Mouse (Mus musculus): ENCODE measurements around the gene Zbtb22. TPM values are rescaled to one million over a fixed set of nuclear protein-coding genes. Genes with fewer than 3 reads are reported as not detected.

Zbtb22 gene
- polyA plus RNA-seq, 1 experiment: 134 TPM

DNA sequence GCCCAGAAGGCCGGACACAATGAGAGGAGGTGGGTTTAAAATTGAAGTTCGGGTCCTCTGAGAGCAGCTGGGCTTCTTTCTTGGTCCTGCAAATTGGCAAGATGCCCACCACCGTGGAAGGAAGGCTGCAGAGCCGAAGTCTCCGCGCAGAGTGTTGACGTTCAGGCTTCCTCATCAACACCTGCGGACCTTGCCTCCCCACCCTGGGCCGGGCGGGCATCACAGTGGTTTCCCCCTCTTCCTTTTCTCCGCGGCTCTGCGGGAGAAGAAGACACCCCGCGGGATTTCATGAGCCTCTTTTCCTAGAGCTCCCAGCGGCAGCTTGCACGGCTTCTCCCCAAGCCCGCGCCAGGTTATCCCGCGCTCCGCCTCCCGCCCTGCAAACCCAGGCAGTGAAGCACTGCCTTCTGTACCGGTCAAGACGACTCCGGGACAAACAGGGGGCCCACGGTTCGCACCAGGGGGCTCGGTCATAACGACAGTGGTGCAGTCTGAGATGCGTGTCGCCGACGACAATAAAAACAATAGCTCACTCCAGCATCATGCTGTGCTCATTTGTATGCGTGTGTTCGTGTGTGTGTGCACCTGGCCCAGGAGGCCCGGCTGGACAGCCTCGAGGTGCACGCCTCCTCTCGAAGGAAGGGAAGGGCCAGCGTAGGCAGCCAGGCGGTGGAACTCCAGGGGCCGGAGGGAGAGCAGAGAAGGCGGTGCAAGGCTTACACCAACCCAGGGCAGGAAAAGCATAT is 7.2 kb upstream of the Zbtb22 start:
- H3K27me3 ChIP-seq (ENCODE audit: control insufficient read depth, insufficient read depth, low read length): no peaks in the 10 kb centered on the region
- peaks cover 22% of the 10 kb centered on the region for H3K36me3 ChIP-seq (ENCODE audit: control insufficient read depth, insufficient read depth, low read length)
- under 1% methylated on average over 44 of the region's 44 CpGs for WGBS
- TF ChIP-seq POLR2A (IDR thresholded peaks at IDR 0.05; ENCODE audit: low read depth, low read length): no peak
- TF ChIP-seq CTCF (IDR thresholded peaks at IDR 0.05; ENCODE audit: extremely low read depth, insufficient read length, insufficient replicate concordance, low read depth, low read length): no peak
- H3K4me1 ChIP-seq (ENCODE audit: control insufficient read depth, insufficient read depth, insufficient read length, low read length): peaks cover 8% of the 10 kb centered on the region
- H3K27ac ChIP-seq (ENCODE audit: insufficient read depth, low read depth, low read length): peak overlapping the region; percentile 55
- H3K4me3 ChIP-seq (ENCODE audit: low read depth, low read length): peak overlapping the region; percentile 61

DNA sequence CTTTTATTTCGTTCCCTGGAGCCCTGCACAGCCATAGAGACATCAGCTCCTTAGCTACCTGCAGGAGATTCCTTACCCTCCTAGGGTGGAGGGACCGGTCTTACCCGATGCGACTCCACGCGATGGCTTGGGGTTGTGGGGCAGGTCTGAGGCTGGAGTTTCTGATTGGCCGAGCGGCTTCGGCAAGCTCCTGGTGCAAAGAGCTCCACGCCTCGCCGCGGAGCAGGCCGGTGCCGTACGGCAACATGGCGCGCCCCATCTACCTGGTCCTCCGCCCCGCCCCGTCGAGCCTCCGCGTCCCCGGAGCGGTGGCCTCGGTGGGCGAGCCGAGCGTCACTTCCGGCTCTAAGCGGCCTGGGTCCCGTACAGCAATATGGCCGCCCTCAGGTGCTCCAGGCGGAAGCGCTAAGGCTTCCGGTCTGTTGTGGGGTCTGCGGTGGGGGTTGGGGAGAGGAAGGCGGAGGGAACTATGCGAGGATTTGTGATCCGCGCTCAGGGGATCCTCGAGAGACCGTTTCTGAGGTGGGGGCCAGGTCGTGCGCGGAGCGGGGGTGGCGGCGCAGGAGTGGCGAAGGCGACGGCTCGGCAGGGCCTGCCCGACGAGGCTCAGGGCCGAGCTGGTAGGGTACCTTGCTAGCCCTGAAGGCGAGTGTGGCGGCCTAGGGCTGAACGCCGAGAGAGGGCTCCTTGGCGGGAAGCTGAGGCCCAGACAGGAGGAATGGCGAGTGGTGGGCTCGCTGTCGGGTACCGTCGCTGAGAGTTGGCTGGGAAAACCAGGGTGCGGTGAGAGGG is 6.4 kb upstream of the Zbtb22 start, which contains the start of gene Daxx:
TSS of gene Daxx (plus strand) at position 338 of the 792 bp plus-strand sequence.
- peak within 1 kb of the TSS; percentile 97 for H3K27ac ChIP-seq (ENCODE audit: insufficient read depth, low read depth, low read length)
- H3K36me3 ChIP-seq (ENCODE audit: control insufficient read depth, insufficient read depth, low read length): peaks cover 29% of the 10 kb centered on the region
- WGBS: 1% methylated on average over 68 of the region's 68 CpGs
- H3K27me3 ChIP-seq (ENCODE audit: control insufficient read depth, insufficient read depth, low read length): no peaks in the 10 kb centered on the region
- peaks cover 8% of the 10 kb centered on the region for H3K4me1 ChIP-seq (ENCODE audit: control insufficient read depth, insufficient read depth, insufficient read length, low read length)
- H3K4me3 ChIP-seq (ENCODE audit: low read depth, low read length): peak within 1 kb of the TSS; percentile 85
- TF ChIP-seq POLR2A (IDR thresholded peaks at IDR 0.05; ENCODE audit: low read depth, low read length) (peak; percentile 41; the same call in 1 of the 2 replicates), CTCF (IDR thresholded peaks at IDR 0.05; ENCODE audit: extremely low read depth, insufficient read length, insufficient replicate concordance, low read depth, low read length) (no peak)

DNA sequence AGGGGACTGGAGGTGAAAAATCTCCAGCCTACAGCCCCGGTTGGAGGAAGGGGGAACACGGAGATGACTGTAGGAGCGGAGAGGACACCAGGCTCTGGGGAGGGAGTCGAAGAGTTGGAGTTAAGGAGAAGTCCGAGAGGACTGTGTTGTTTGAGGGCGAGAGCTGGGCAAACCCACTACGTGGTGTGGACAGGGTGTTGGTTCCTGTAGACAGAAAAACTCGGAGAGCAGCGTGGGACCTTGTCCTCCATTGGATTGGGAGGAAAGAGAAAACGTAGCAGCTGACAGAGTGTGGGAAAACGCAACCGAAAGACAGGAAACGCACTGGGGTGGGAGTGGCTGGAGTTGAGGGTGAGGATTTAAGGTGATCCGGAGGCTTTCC is 5.8 kb upstream of the Zbtb22 start:
- peak overlapping the region; percentile 97 for H3K27ac ChIP-seq (ENCODE audit: insufficient read depth, low read depth, low read length)
- peak overlapping the region; percentile 85 for H3K4me3 ChIP-seq (ENCODE audit: low read depth, low read length)
- peak; percentile 43; the same call in 1 of the 2 replicates for TF ChIP-seq POLR2A (IDR thresholded peaks at IDR 0.05; ENCODE audit: low read depth, low read length)
- TF ChIP-seq CTCF (IDR thresholded peaks at IDR 0.05; ENCODE audit: extremely low read depth, insufficient read length, insufficient replicate concordance, low read depth, low read length): no peak
- peaks cover 8% of the 10 kb centered on the region for H3K4me1 ChIP-seq (ENCODE audit: control insufficient read depth, insufficient read depth, insufficient read length, low read length)
- H3K36me3 ChIP-seq (ENCODE audit: control insufficient read depth, insufficient read depth, low read length): peaks cover 33% of the 10 kb centered on the region
- no peaks in the 10 kb centered on the region for H3K27me3 ChIP-seq (ENCODE audit: control insufficient read depth, insufficient read depth, low read length)
- WGBS: under 1% methylated on average over 14 of the region's 14 CpGs

- Histone ChIP-seq H3K27me3 (ENCODE audit: control insufficient read depth, insufficient read depth, low read length) (no peaks in the 10 kb centered on the region), H3K36me3 (ENCODE audit: control insufficient read depth, insufficient read depth, low read length) (peaks cover 35% of the 10 kb centered on the region), H3K27ac (ENCODE audit: insufficient read depth, low read depth, low read length) (peak overlapping the region; percentile 97), H3K4me3 (ENCODE audit: low read depth, low read length) (peak overlapping the region; percentile 85), H3K4me1 (ENCODE audit: control insufficient read depth, insufficient read depth, insufficient read length, low read length) (peaks cover 10% of the 10 kb centered on the region)
- TF ChIP-seq POLR2A (IDR thresholded peaks at IDR 0.05; ENCODE audit: low read depth, low read length) (no peak), CTCF (IDR thresholded peaks at IDR 0.05; ENCODE audit: extremely low read depth, insufficient read length, insufficient replicate concordance, low read depth, low read length) (no peak)
- 33% methylated on average over 11 of the region's 11 CpGs for WGBS
Measured at GRCm38 (mm10) chr17:33910346-33911051, 5.2 kb upstream of the Zbtb22 start.

DNA sequence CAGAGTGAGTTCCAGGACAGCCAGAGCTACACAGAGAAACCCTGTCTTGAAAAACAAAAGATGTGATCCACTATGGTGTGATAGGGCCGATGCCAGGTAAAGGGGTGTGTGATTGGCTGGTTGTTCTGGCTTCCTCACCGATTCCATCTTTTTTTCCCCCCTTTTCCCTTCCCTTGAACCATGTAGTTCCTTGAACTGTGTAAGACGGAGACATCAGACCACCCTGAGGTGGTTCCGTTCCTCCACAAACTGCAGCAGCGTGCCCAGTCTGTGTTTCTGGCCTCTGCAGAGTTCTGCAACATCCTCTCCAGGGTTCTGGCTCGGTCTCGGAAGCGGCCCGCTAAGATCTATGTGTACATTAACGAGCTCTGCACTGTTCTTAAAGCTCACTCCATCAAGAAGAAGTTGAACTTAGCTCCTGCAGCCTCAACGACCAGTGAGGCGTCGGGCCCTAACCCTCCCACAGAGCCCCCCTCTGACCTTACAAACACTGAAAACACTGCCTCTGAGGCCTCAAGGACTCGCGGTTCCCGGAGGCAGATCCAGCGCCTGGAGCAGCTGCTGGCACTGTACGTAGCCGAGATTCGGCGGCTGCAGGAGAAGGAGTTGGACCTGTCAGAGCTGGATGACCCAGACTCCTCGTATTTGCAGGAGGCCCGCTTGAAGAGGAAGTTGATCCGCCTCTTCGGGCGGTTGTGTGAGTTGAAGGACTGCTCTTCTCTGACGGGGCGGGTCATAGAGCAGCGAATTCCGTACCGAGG is 4.5 kb upstream of the Zbtb22 start:
- Histone ChIP-seq H3K4me1 (ENCODE audit: control insufficient read depth, insufficient read depth, insufficient read length, low read length) (peaks cover 10% of the 10 kb centered on the region), H3K4me3 (ENCODE audit: low read depth, low read length) (no peak overlapping the region), H3K27ac (ENCODE audit: insufficient read depth, low read depth, low read length) (no peak overlapping the region), H3K36me3 (ENCODE audit: control insufficient read depth, insufficient read depth, low read length) (peaks cover 35% of the 10 kb centered on the region), H3K27me3 (ENCODE audit: control insufficient read depth, insufficient read depth, low read length) (no peaks in the 10 kb centered on the region)
- TF ChIP-seq CTCF (IDR thresholded peaks at IDR 0.05; ENCODE audit: extremely low read depth, insufficient read length, insufficient replicate concordance, low read depth, low read length) (peak; percentile 14; the same call in 1 of the 2 replicates), POLR2A (IDR thresholded peaks at IDR 0.05; ENCODE audit: low read depth, low read length) (no peak)
- WGBS: 92% methylated on average over 31 of the region's 31 CpGs

GRCm38 (mm10) chr17:33911813-33912414 is 3.8 kb upstream of the Zbtb22 start:
- Histone ChIP-seq H3K4me3 (ENCODE audit: low read depth, low read length) (no peak overlapping the region), H3K36me3 (ENCODE audit: control insufficient read depth, insufficient read depth, low read length) (peaks cover 35% of the 10 kb centered on the region), H3K4me1 (ENCODE audit: control insufficient read depth, insufficient read depth, insufficient read length, low read length) (peaks cover 13% of the 10 kb centered on the region), H3K27ac (ENCODE audit: insufficient read depth, low read depth, low read length) (no peak overlapping the region), H3K27me3 (ENCODE audit: control insufficient read depth, insufficient read depth, low read length) (no peaks in the 10 kb centered on the region)
- 89% methylated on average over 28 of the region's 28 CpGs for WGBS
- TF ChIP-seq POLR2A (IDR thresholded peaks at IDR 0.05; ENCODE audit: low read depth, low read length): no peak
- no peak for TF ChIP-seq CTCF (IDR thresholded peaks at IDR 0.05; ENCODE audit: extremely low read depth, insufficient read length, insufficient replicate concordance, low read depth, low read length)

All from small intestine, adult 2 months (tissue).